Mouse (Mus musculus): ENCODE data around the gene Pdcl2. TPM values are rescaled to one million over a fixed set of nuclear protein-coding genes. Genes with fewer than 3 reads are reported as not detected.
A peak's percentile ranks its signal among the peaks of the same experiment; 100 is the strongest.

The Pdcl2 gene
- polyA plus RNA-seq (2012; rRNA removed), result not detected in 2 replicates

DNA sequence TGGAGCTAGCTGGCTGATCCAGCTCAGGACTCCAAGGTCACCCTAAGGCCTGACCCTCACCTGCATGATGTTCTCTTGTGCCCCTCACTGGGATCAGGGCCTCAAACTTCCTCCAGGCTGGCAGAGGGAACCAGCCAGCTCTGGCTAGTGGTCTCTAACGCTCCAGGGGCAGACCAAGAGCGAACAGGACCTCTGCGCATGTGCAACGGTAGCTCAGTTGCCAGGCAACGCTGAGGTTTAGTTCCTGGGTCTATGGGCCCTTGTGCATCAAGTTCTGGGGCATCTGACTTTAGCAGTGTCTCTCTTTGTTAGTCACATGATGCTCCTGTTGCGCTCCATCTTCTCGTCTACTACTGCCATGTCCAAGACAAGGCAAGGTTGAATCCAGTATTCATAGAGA is at the start of gene Pdcl2:
Gene Pdcl2, minus strand, starts transcription at position 204 of the 400 bp plus-strand sequence.
- no peak within 1 kb of the TSS for H3K4me3 ChIP-seq (replicated peaks; ENCODE audit: extremely low read depth, low read depth, low read length)
- no peak for TF ChIP-seq POLR2A (IDR thresholded peaks at IDR 0.05; ENCODE audit: borderline replicate concordance, extremely low read depth, low read depth, low read length)
- no peak for TF ChIP-seq CTCF (IDR thresholded peaks at IDR 0.05; ENCODE audit: insufficient read depth, low read length)
- DNase-seq, result no peak
- WGBS, result 88% methylated on average over 7 of the region's 7 CpGs
- H3K4me1 ChIP-seq (ENCODE audit: control insufficient read depth, insufficient read depth, low read length), result no peaks in the 10 kb centered on the region

DNA sequence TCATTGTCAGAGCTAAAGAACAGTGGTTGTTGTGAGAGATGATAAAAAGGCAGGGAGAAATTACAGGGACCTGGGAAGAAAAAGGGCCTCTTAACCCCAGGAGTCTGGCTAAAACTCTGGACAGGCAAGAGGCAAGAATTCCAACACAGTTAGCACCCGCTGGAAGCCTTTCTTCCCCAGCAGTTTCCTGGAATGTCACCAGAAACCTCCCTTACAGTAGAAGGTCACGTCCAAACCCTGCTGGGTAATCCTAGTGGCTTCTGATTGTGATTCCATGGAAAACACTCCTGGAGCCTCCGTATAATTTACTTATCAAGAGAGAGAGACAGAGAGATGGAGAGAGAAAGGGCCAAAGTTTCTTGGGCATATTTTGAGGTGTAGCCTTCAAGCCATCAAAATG is 48.3 kb upstream of the Pdcl2 start:
- Histone ChIP-seq H3K4me1 (ENCODE audit: control insufficient read depth, insufficient read depth, low read length) (no peaks in the 10 kb centered on the region), H3K4me3 (replicated peaks; ENCODE audit: extremely low read depth, low read depth, low read length) (no peak overlapping the region)
- 40% methylated on average over 3 of the region's 3 CpGs for WGBS
- TF ChIP-seq POLR2A (IDR thresholded peaks at IDR 0.05; ENCODE audit: borderline replicate concordance, extremely low read depth, low read depth, low read length), result no peak
- no peak for TF ChIP-seq CTCF (IDR thresholded peaks at IDR 0.05; ENCODE audit: insufficient read depth, low read length)
- no peak for DNase-seq

DNA sequence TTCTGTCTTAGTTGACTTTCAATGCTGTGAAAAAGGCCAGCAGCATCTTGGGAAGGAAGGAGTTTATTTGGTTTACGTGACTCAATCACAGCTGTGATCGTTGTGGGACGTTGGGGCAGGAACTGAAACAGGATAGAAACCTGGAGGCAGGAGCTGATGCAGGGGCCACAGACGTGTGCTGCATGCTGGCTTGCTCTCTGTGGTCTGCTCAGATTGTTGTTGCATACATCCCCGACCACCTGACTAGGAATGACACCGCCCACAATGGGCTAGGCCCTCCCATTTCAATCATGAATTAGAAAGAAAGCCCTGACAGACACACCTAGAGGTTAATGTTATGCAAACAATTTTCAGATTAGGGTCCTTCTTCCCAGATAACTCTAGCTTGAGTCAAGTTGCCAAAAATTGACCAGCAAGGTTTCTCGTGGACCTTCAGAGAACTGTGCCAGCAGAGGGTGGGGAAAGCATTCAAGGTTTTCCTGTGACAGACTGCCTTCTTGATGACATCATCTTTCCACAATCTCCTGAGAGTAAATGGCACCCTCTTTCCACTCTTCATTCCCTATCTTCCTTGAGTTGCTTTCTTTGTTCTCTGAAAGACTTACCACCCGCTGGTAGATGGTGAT is 38.4 kb upstream of the Pdcl2 start:
- no peak for TF ChIP-seq POLR2A (IDR thresholded peaks at IDR 0.05; ENCODE audit: borderline replicate concordance, extremely low read depth, low read depth, low read length)
- TF ChIP-seq CTCF (IDR thresholded peaks at IDR 0.05; ENCODE audit: insufficient read depth, low read length), result no peak

DNA sequence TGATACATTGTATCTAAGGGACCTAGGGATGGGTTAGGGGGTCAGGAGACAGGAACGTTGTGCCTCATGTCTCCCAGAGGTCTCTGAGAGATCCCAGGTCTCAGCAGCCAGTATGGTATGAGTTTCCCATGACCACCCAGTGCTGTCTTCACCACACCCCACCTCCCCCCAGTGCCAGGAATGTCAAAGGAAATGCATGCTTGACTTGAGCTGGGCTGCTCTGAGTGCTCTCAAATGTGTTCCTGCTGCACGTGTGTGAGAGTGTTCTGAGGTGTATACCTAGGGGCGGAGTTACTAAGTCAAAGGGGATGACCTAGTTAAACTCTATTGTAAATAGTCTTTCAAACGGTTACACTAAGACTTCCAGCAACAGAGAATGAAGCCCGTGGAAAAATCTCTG is 34.5 kb upstream of the Pdcl2 start:
- TF ChIP-seq POLR2A (IDR thresholded peaks at IDR 0.05; ENCODE audit: borderline replicate concordance, extremely low read depth, low read depth, low read length) (no peak), CTCF (IDR thresholded peaks at IDR 0.05; ENCODE audit: insufficient read depth, low read length) (no peak)
- no peak for DNase-seq
- Histone ChIP-seq H3K4me1 (ENCODE audit: control insufficient read depth, insufficient read depth, low read length) (no peaks in the 10 kb centered on the region; the same call in 1 of the 2 replicates), H3K4me3 (replicated peaks; ENCODE audit: extremely low read depth, low read depth, low read length) (no peak overlapping the region)
- WGBS, result 36% methylated on average over 5 of the region's 5 CpGs

More for the DNA sequence above, 38.4 kb upstream of the Pdcl2 start:
- 53% methylated on average over 8 of the region's 8 CpGs for WGBS
- no peak overlapping the region for H3K4me3 ChIP-seq (replicated peaks; ENCODE audit: extremely low read depth, low read depth, low read length)
- no peaks in the 10 kb centered on the region for H3K4me1 ChIP-seq (ENCODE audit: control insufficient read depth, insufficient read depth, low read length)
- no peak for DNase-seq

DNA sequence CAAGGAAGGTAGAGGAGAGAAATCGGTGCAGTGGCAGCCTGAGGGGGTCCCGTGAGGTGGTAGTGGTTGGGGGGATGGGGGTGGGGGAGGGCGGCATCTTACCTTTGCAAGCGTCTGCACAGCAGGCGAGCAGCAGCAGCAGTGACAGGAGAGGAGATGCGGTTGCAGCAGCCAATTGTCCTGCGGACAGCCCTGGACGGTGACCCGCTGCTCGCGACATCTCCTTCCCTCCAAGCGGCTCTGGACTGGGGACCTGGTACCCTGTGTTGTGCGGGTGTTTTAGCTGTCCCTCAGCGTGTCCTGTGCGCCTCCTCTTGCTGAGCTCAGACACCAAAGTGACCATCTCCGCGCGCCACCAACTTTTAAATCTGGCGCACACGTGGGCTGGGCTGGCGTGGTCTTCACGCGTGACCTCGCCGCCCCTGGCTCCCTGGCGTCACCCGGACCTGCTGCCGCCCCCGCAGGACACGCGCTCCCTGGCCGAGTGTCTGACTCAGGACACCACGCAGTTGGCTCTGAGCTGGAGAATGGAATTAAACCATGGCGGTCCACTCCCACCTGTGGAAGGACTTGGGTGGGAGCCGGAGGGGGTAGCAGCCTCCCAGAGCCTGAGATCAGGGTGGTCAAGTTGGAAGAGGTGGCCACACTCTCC is 32.6 kb upstream of the Pdcl2 start, which contains the start of gene Nmu:
Gene Nmu, minus strand, starts transcription at position 336 of the 652 bp plus-strand sequence.
- DNase-seq, result no peak
- Histone ChIP-seq H3K4me3 (replicated peaks; ENCODE audit: extremely low read depth, low read depth, low read length) (no peak within 1 kb of the TSS), H3K4me1 (ENCODE audit: control insufficient read depth, insufficient read depth, low read length) (no peaks in the 10 kb centered on the region; the same call in 1 of the 2 replicates)
- TF ChIP-seq POLR2A (IDR thresholded peaks at IDR 0.05; ENCODE audit: borderline replicate concordance, extremely low read depth, low read depth, low read length) (no peak), CTCF (IDR thresholded peaks at IDR 0.05; ENCODE audit: insufficient read depth, low read length) (no peak)
- WGBS, result 3% methylated on average over 35 of the region's 35 CpGs

DNA sequence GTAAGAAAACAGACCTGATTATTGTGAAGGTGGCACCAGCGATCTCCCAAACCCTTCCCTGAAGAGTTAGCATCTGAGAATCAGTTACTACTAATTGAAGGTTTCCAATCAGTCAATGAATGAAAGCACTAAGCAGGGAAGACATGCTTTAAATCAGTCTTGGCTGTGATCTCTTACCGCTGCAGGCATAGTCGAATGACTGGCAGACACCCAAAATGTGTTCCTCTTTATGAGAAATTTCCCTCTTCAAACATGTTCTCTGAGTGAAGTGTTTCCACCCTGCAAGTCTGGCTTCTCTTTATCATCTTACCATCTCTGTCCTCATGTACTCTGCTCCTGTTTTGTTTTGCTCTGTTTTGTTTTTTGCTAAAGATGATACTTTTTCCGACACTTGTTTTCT is 29.8 kb upstream of the Pdcl2 start:
- DNase-seq, result no peak
- TF ChIP-seq CTCF (IDR thresholded peaks at IDR 0.05; ENCODE audit: insufficient read depth, low read length) (no peak), POLR2A (IDR thresholded peaks at IDR 0.05; ENCODE audit: borderline replicate concordance, extremely low read depth, low read depth, low read length) (no peak)
- Histone ChIP-seq H3K4me3 (replicated peaks; ENCODE audit: extremely low read depth, low read depth, low read length) (no peak overlapping the region), H3K4me1 (ENCODE audit: control insufficient read depth, insufficient read depth, low read length) (no peaks in the 10 kb centered on the region; the same call in 1 of the 2 replicates)
- 63% methylated on average over 4 of the region's 4 CpGs for WGBS

DNA sequence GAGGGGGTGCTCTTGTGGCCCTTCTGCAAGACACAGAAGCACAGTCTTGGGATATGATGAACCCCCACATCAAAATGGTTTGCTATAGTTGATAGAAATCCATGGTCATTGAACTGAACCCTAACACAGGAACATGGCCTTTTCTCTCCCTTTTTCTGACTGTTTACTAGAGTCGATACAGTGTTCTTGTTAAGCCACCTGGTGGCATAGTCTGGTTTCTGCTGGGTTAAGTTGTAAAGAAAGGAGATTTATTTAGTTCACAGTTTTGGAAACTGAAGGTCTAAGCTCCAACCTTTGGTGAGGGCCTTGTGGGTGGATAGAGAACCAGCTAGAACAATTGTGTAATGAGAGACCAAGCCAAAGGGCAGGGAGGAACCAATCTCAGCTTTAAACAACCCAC is 29.1 kb upstream of the Pdcl2 start:
- no peak overlapping the region for H3K4me3 ChIP-seq (replicated peaks; ENCODE audit: extremely low read depth, low read depth, low read length)
- TF ChIP-seq POLR2A (IDR thresholded peaks at IDR 0.05; ENCODE audit: borderline replicate concordance, extremely low read depth, low read depth, low read length) (no peak), CTCF (IDR thresholded peaks at IDR 0.05; ENCODE audit: insufficient read depth, low read length) (no peak)
- no peak for DNase-seq
- no peaks in the 10 kb centered on the region; the same call in 1 of the 2 replicates for H3K4me1 ChIP-seq (ENCODE audit: control insufficient read depth, insufficient read depth, low read length)
- 76% methylated on average over 1 of the region's 1 CpGs for WGBS

DNA sequence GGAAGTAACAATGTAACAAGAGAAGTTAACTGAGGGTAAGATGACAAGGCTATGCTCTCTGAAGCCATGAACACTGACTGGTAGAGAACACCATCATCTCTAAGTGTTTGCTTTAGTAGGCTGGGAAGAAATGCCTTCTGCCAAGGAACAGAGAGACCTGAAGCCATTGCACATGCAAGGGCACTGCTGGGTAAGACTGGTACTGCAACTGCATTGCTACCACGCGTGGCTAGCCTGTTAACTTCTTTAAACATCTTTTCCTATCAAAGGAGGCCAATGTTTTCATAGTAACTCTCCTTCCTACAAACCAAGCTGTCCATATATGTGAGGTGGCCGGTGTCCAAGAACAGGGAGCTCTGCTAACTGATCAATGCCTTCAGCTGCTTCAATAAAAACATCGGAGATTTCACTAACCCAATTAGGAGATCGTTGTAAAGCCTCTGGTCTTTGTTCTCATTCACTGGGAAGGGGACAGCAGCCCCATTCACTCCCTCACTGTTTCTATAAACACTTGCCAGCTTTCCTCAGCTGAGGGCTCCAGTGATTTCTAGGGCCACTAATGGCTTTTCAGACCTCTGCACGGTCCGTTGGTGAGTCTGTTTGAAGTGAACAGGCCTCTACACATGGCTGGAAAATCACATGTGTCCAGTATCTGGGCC is 21.1 kb upstream of the Pdcl2 start:
- H3K4me3 ChIP-seq (replicated peaks; ENCODE audit: extremely low read depth, low read depth, low read length), result no peak overlapping the region
- DNase-seq, result no peak
- 66% methylated on average over 7 of the region's 7 CpGs for WGBS
- H3K4me1 ChIP-seq (ENCODE audit: control insufficient read depth, insufficient read depth, low read length), result no peaks in the 10 kb centered on the region
- TF ChIP-seq CTCF (IDR thresholded peaks at IDR 0.05; ENCODE audit: insufficient read depth, low read length) (0 out of 2 replicates have a peak, but pooled peaks have one; percentile 24), POLR2A (IDR thresholded peaks at IDR 0.05; ENCODE audit: borderline replicate concordance, extremely low read depth, low read depth, low read length) (no peak)

DNA sequence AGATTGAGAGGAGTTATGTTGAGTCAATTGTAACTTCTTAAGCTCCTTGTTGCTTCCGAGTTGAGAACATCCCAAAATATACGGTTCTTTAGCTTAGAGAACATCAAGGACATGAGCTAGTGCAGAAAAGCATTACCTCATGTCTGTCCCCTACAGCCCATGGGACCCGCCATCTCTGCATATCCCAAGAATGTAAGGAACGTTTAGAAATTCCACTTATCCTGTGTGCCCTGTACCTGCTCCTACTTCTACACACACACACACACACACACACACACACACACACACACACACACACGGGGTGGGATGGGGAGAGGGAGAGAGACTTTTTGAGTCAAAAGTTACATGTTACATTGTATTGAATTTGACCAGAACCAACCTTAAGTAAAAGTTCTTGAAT is 20.6 kb upstream of the Pdcl2 start:
- H3K4me3 ChIP-seq (replicated peaks; ENCODE audit: extremely low read depth, low read depth, low read length), result no peak overlapping the region
- H3K4me1 ChIP-seq (ENCODE audit: control insufficient read depth, insufficient read depth, low read length), result no peaks in the 10 kb centered on the region
- TF ChIP-seq POLR2A (IDR thresholded peaks at IDR 0.05; ENCODE audit: borderline replicate concordance, extremely low read depth, low read depth, low read length) (no peak), CTCF (IDR thresholded peaks at IDR 0.05; ENCODE audit: insufficient read depth, low read length) (no peak)
- DNase-seq, result no peak
- 65% methylated on average over 5 of the region's 5 CpGs for WGBS
